Mouse (Mus musculus): Measurements from ENCODE around the gene Ubd.

DNA sequence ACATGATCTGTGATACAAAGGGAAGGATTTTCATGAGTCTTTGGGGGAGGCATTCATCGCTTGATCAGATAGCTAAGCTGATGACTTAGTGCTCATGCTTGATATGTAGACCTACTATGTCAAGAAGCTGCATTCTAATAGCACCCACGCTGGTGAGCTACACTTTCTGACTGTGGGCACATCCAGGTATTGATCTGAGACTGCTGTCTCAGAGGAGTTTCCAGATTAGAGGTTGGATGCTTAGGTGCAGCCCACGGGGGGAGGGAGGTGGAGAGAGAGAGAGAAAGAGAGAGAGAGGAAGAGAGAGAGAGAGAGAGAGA, 10.2 kb downstream of the Ubd start:
- TF ChIP-seq CTCF (IDR thresholded peaks at IDR 0.05; ENCODE audit: borderline replicate concordance, extremely low read depth, insufficient read depth, insufficient read length) (no peak), POLR2A (IDR thresholded peaks at IDR 0.05; ENCODE audit: borderline replicate concordance, extremely low read depth, insufficient read depth, insufficient read length, poor library complexity, severe bottlenecking) (no peak)
